Mouse (Mus musculus): ENCODE results near the gene Rin2. TPM values are rescaled to one million over a fixed set of nuclear protein-coding genes. Genes with fewer than 3 reads are reported as not detected.

Rin2 gene
- polyA plus RNA-seq, 1 experiment from 2014 or later, result 11.9 TPM

- no peak overlapping the region for H3K4me2 ChIP-seq (replicated peaks; ENCODE audit: low read depth)
- H3K27ac ChIP-seq (ENCODE audit: low read depth, low read length), result no peak overlapping the region
Measured at GRCm38 (mm10) chr2:145681626-145682025, 6.6 kb downstream of the Rin2 start.

GRCm38 (mm10) chr2:145682924-145683323 is 7.9 kb downstream of the Rin2 start:
- no peak overlapping the region for H3K27ac ChIP-seq (ENCODE audit: low read depth, low read length)

More at GRCm38 (mm10) chr2:145681626-145682025, 6.6 kb downstream of the Rin2 start:
- no peak for ATAC-seq
- Histone ChIP-seq H3K36me3 (ENCODE audit: control insufficient read depth, insufficient read depth) (no peaks in the 10 kb centered on the region), H3K4me3 (ENCODE audit: low read depth, low read length) (no peak overlapping the region), H3K4me1 (replicated peaks; ENCODE audit: control insufficient read depth, insufficient read depth, low read length) (peaks cover 6% of the 10 kb centered on the region; the same call in 1 of the 2 replicates), H3K9me3 (ENCODE audit: control insufficient read depth) (no peaks in the 10 kb centered on the region), H3K9ac (ENCODE audit: low read depth, low read length) (no peak overlapping the region), H3K27me3 (replicated peaks; ENCODE audit: control insufficient read depth, insufficient read depth, low read length) (no peaks in the 10 kb centered on the region)
- 67% methylated on average over 4 of the region's 4 CpGs for WGBS
- no peak for TF ChIP-seq CTCF (IDR thresholded peaks at IDR 0.05; ENCODE audit: low read depth)

GRCm38 (mm10) chr2:145683536-145683935 is 8.5 kb downstream of the Rin2 start:
- H3K27me3 ChIP-seq (replicated peaks; ENCODE audit: control insufficient read depth, insufficient read depth, low read length), result no peaks in the 10 kb centered on the region
- TF ChIP-seq CTCF (IDR thresholded peaks at IDR 0.05; ENCODE audit: low read depth), result no peak
- H3K36me3 ChIP-seq (ENCODE audit: control insufficient read depth, insufficient read depth), result no peaks in the 10 kb centered on the region
- no peak overlapping the region for H3K4me3 ChIP-seq (ENCODE audit: low read depth, low read length)
- H3K9ac ChIP-seq (ENCODE audit: low read depth, low read length), result no peak overlapping the region
- peaks cover 6% of the 10 kb centered on the region; the same call in 1 of the 2 replicates for H3K4me1 ChIP-seq (replicated peaks; ENCODE audit: control insufficient read depth, insufficient read depth, low read length)
- H3K4me2 ChIP-seq (replicated peaks; ENCODE audit: low read depth), result no peak overlapping the region
- WGBS, result 64% methylated on average over 3 of the region's 3 CpGs
- H3K27ac ChIP-seq (ENCODE audit: low read depth, low read length), result no peak overlapping the region
- no peak for ATAC-seq
- no peaks in the 10 kb centered on the region for H3K9me3 ChIP-seq (ENCODE audit: control insufficient read depth)

More at GRCm38 (mm10) chr2:145682924-145683323, 7.9 kb downstream of the Rin2 start:
- Histone ChIP-seq H3K4me1 (replicated peaks; ENCODE audit: control insufficient read depth, insufficient read depth, low read length) (peaks cover 6% of the 10 kb centered on the region; the same call in 1 of the 2 replicates), H3K9me3 (ENCODE audit: control insufficient read depth) (no peaks in the 10 kb centered on the region), H3K36me3 (ENCODE audit: control insufficient read depth, insufficient read depth) (no peaks in the 10 kb centered on the region), H3K4me2 (replicated peaks; ENCODE audit: low read depth) (no peak overlapping the region), H3K27me3 (replicated peaks; ENCODE audit: control insufficient read depth, insufficient read depth, low read length) (no peaks in the 10 kb centered on the region), H3K9ac (ENCODE audit: low read depth, low read length) (no peak overlapping the region), H3K4me3 (ENCODE audit: low read depth, low read length) (no peak overlapping the region)
- ATAC-seq, result no peak
- WGBS, result 37% methylated on average over 3 of the region's 3 CpGs
- TF ChIP-seq CTCF (IDR thresholded peaks at IDR 0.05; ENCODE audit: low read depth), result no peak

- Histone ChIP-seq H3K4me2 (replicated peaks; ENCODE audit: low read depth) (no peak overlapping the region), H3K36me3 (ENCODE audit: control insufficient read depth, insufficient read depth) (no peaks in the 10 kb centered on the region), H3K27ac (ENCODE audit: low read depth, low read length) (no peak overlapping the region), H3K4me1 (replicated peaks; ENCODE audit: control insufficient read depth, insufficient read depth, low read length) (peaks cover 6% of the 10 kb centered on the region; the same call in 1 of the 2 replicates), H3K4me3 (ENCODE audit: low read depth, low read length) (no peak overlapping the region), H3K9ac (ENCODE audit: low read depth, low read length) (no peak overlapping the region), H3K27me3 (replicated peaks; ENCODE audit: control insufficient read depth, insufficient read depth, low read length) (no peaks in the 10 kb centered on the region), H3K9me3 (ENCODE audit: control insufficient read depth) (no peaks in the 10 kb centered on the region)
- 58% methylated on average over 1 of the region's 1 CpGs for WGBS
- ATAC-seq, result no peak
- no peak for TF ChIP-seq CTCF (IDR thresholded peaks at IDR 0.05; ENCODE audit: low read depth)
Measured at GRCm38 (mm10) chr2:145684151-145684550, 9.1 kb downstream of the Rin2 start.

- H3K4me2 ChIP-seq (replicated peaks; ENCODE audit: low read depth), result no peak overlapping the region
- TF ChIP-seq CTCF (IDR thresholded peaks at IDR 0.05; ENCODE audit: low read depth), result no peak
- no peaks in the 10 kb centered on the region for H3K9me3 ChIP-seq (ENCODE audit: control insufficient read depth)
- no peaks in the 10 kb centered on the region for H3K27me3 ChIP-seq (replicated peaks; ENCODE audit: control insufficient read depth, insufficient read depth, low read length)
- 80% methylated on average over 8 of the region's 8 CpGs for WGBS
- H3K27ac ChIP-seq (ENCODE audit: low read depth, low read length), result no peak overlapping the region
- H3K36me3 ChIP-seq (ENCODE audit: control insufficient read depth, insufficient read depth), result no peaks in the 10 kb centered on the region
- ATAC-seq, result no peak
- H3K4me1 ChIP-seq (replicated peaks; ENCODE audit: control insufficient read depth, insufficient read depth, low read length), result peaks cover 6% of the 10 kb centered on the region; the same call in 1 of the 2 replicates
- H3K4me3 ChIP-seq (ENCODE audit: low read depth, low read length), result no peak overlapping the region
- H3K9ac ChIP-seq (ENCODE audit: low read depth, low read length), result no peak overlapping the region
Measured at GRCm38 (mm10) chr2:145684891-145685290, 9.9 kb downstream of the Rin2 start.

GRCm38 (mm10) chr2:145686017-145686416 is 11.0 kb downstream of the Rin2 start:
- Histone ChIP-seq H3K9ac (ENCODE audit: low read depth, low read length) (no peak overlapping the region), H3K27ac (ENCODE audit: low read depth, low read length) (no peak overlapping the region), H3K4me2 (replicated peaks; ENCODE audit: low read depth) (no peak overlapping the region), H3K4me3 (ENCODE audit: low read depth, low read length) (no peak overlapping the region), H3K4me1 (replicated peaks; ENCODE audit: control insufficient read depth, insufficient read depth, low read length) (peaks cover 6% of the 10 kb centered on the region; the same call in 1 of the 2 replicates), H3K27me3 (replicated peaks; ENCODE audit: control insufficient read depth, insufficient read depth, low read length) (no peaks in the 10 kb centered on the region), H3K9me3 (ENCODE audit: control insufficient read depth) (no peaks in the 10 kb centered on the region), H3K36me3 (ENCODE audit: control insufficient read depth, insufficient read depth) (no peaks in the 10 kb centered on the region)
- no peak for ATAC-seq
- WGBS, result 81% methylated on average over 4 of the region's 4 CpGs
- no peak for TF ChIP-seq CTCF (IDR thresholded peaks at IDR 0.05; ENCODE audit: low read depth)

All from intestine, postnatal 0 days (tissue).